Mouse (Mus musculus) bone marrow macrophage, adult 2 months (primary cell): Measurements from ENCODE around the gene Dnase1.

ENCODE experiments used
- CTCF ChIP-seq: IDR thresholded peaks from 2 replicates; pipeline ENCODE4 v1.5.1; 2012; ENCODE audit warnings: low read depth, mild to moderate bottlenecking, low read length, moderate library complexity
- POLR2A ChIP-seq: IDR thresholded peaks from 2 replicates; pipeline ENCODE4 v1.6.1; 2012; ENCODE audit warnings: mild to moderate bottlenecking, low read depth, low read length, borderline replicate concordance

DNA sequence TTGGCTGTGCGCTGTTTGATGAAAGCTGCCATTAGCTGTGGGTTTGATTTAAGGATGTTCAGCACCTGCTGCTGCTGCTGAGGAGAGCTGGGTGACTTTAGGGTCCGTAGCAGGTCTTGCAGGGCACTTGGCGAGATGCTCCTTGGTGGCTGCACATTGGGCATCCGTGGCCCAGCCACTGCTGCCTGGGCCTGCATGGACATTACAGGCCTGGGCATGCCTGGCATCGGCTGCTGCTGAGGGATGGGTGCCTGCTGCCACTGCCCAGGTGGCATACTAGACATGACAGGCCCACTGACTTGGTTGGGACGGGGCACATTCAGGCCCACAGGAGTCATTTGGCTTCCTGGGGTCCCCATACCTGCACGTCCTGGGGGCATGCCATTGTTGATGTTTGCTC is 48.3 kb downstream of the Dnase1 start:
- no peak for TF ChIP-seq CTCF
- no peak for TF ChIP-seq POLR2A
